ENCODE assay signal across 7 mouse cellular contexts in the genomic region with DNA sequence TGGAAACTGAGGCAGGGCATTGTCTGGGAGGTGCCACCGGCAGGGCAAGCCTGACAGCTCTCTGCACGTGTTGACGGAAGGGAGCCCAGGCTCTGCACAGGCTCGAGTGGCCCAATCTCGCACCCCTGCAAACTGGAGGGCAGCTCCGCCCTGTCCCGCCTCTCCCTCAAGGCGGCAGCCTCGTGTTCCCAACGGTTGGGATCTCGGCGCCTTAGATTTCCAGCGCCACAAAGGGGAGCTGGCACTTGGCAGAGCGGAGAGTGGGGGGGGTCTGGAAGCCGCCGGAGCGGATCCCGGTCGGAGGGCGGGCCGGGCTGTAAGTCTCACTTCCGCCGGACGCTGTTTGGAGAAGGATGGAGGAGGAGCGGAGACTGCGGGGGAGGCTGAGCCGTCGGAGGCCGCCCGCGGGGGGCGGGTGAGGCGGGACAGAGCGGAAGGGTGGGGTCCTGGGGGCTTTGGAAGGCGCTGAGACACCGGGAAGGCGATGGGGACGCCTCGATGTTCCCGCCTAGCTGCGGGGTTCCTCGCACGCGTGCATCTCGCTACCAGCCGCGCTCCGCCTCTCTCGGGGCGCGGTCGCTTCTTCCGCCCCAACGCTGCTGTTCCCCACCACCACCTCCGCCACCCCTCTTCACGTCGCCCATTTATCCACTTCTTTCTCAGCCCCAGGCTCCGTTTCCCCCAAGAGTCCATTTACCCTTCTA. TPM values are rescaled to one million over a fixed set of nuclear protein-coding genes. Genes with fewer than 3 reads are reported as not detected.
DNase-seq lines count a peak whose midpoint lies in the region; ATAC-seq lines count a peak whose summit lies in the region.

Gene Faap20, plus strand, starts transcription at position 155 of the 704 bp plus-strand sequence.

- DNase-seq in adrenal gland, adult 8-10 months, result peak; percentile 84
- DNase-seq in embryo, embryonic 9.5 days (ENCODE audit: extremely low spot score), result peak; percentile 92
- DNase-seq in gastrocnemius, postnatal 4 days (ENCODE audit: low spot score in 2 of 2), result peak; percentile 88 to 93
- peak; percentile 86 to 87 for DNase-seq in left cerebral cortex, postnatal 36 days (ENCODE audit: low spot score in 2 of 2)
- peak; percentile 93 for DNase-seq in midbrain, embryonic 10.5 days (ENCODE audit: low spot score)
- DNase-seq in right cerebral cortex, postnatal 4 days, result peak; percentile 87

- under 1% methylated on average over 47 of the region's 58 CpGs for WGBS in intestine, embryonic 16.5 days
- WGBS in midbrain, embryonic 10.5 days, result under 1% methylated on average over 58 of the region's 58 CpGs

- peaks cover 23% of the 10 kb centered on the region for H3K4me1 ChIP-seq in intestine, embryonic 16.5 days (ENCODE audit: control insufficient read depth, insufficient read depth, low read length)
- peaks cover 45% of the 10 kb centered on the region for H3K4me1 ChIP-seq in midbrain, embryonic 10.5 days

- ATAC-seq in intestine, embryonic 16.5 days, result peak; percentile 89

- H3K27me3 ChIP-seq in intestine, embryonic 16.5 days (replicated peaks; ENCODE audit: control insufficient read depth, insufficient read depth, low read length), result no peaks in the 10 kb centered on the region
- H3K27me3 ChIP-seq in midbrain, embryonic 10.5 days (ENCODE audit: low read depth, poor library complexity, severe bottlenecking), result no peaks in the 10 kb centered on the region

- H3K36me3 ChIP-seq in intestine, embryonic 16.5 days (ENCODE audit: control insufficient read depth, insufficient read depth, low read length), result no peaks in the 10 kb centered on the region
- peaks cover 22% of the 10 kb centered on the region for H3K36me3 ChIP-seq in midbrain, embryonic 10.5 days

- peak within 1 kb of the TSS; percentile 92 for H3K4me2 ChIP-seq in intestine, embryonic 16.5 days (ENCODE audit: low read depth, low read length)

- H3K4me3 ChIP-seq in intestine, embryonic 16.5 days (ENCODE audit: low read length), result peak within 1 kb of the TSS; percentile 63
- peak within 1 kb of the TSS; percentile 65 for H3K4me3 ChIP-seq in midbrain, embryonic 10.5 days

- intact Hi-C loops in left cerebral cortex, postnatal 36 days (cut with DNase I), result loop anchor here (1.0 to 10.0 kb wide), 4 partner anchors 28 to 285 kb away; partner anchors contain the start of genes Hes5 and Pank4

- H3K9ac ChIP-seq in intestine, embryonic 16.5 days (ENCODE audit: low read depth, low read length), result peak within 1 kb of the TSS; percentile 86

- H3K27ac ChIP-seq in intestine, embryonic 16.5 days (ENCODE audit: low read length), result peak within 1 kb of the TSS; percentile 99
- peak within 1 kb of the TSS; percentile 96 for H3K27ac ChIP-seq in midbrain, embryonic 10.5 days (replicated peaks)

- no peaks in the 10 kb centered on the region for H3K9me3 ChIP-seq in intestine, embryonic 16.5 days (ENCODE audit: control insufficient read depth, low read length)
- no peaks in the 10 kb centered on the region for H3K9me3 ChIP-seq in midbrain, embryonic 10.5 days (replicated peaks)

RNA-seq across cellular contexts. Expression of gene Faap20, which starts in this region (rescaled TPM):
- total RNA-seq in adrenal gland, adult 8-10 months (2022), result 10 to 100 TPM; 57.4 to 70.1 (median 60.8) TPM
- 10 to 100 TPM; 41.0 to 44.3 TPM for total RNA-seq in gastrocnemius, postnatal 4 days (2021)
- polyA plus RNA-seq in intestine, embryonic 16.5 days (2015; fragmentation: Nextera tagmentation; extraction: Ambion mirVana), result 60.3 and 70.4 TPM in 2 replicates
- total RNA-seq in left cerebral cortex, postnatal 36 days (2021), result 10 to 100 TPM; 26.0 to 28.0 TPM
- 118 and 120 TPM in 2 replicates for polyA plus RNA-seq in midbrain, embryonic 10.5 days (2016; fragmentation: Nextera tagmentation; extraction: Ambion mirVana)

Comparison
In these comparisons a context has a peak if more than half of its experiments do, and no peak if none do; other contexts are left out.
1. Peak in every context shown above with its lines: DNase-seq, ATAC-seq, H3K4me3 ChIP-seq and H3K27ac ChIP-seq.